Mouse (Mus musculus) v-Abl transformed pro-B cells (cell line): ENCODE measurements around the gene Tdpoz5.
"Not testable (repeated sequence)": the region's sequence is repeated elsewhere in the genome, so short reads cannot be mapped to it uniquely, and the experiment has no call there.

Experiments
- in situ Hi-C, 2 experiments: fragments of 400-800 bp; cut with MboI; formaldehyde crosslinking; loops; one replicate each; pipeline ENCODE4 v1.15.1; 2025; ENCODE audit not compliant: unreplicated experiment in 2 of 2

Tdpoz5 gene

DNA sequence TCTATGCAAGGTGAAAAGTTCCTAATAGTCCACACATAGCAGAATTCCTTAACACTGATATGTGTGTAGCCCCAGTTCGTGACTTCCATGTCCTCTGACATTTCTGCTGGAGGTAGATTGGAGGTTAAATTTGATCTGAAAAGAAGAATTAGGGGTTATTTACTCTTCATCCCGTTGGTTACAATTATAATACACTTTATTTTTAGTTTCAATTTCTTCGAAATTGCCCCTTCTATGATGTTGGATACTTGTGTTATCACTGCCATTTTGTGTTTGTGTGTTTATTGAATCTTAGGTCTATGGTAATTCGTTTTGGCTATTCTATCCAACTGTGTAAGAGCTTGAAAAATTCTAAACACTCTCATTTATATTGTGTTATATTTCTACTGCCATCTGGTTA, at the start of gene Tdpoz5:
Tdpoz5 (minus strand) TSS at position 101 of the 400 bp plus-strand sequence.
- in situ Hi-C loops: not testable (repeated sequence)

GRCm38 (mm10) chr3:93968938-93969337, 7.8 kb upstream of the Tdpoz5 start:
- in situ Hi-C loops: not testable (repeated sequence)

DNA sequence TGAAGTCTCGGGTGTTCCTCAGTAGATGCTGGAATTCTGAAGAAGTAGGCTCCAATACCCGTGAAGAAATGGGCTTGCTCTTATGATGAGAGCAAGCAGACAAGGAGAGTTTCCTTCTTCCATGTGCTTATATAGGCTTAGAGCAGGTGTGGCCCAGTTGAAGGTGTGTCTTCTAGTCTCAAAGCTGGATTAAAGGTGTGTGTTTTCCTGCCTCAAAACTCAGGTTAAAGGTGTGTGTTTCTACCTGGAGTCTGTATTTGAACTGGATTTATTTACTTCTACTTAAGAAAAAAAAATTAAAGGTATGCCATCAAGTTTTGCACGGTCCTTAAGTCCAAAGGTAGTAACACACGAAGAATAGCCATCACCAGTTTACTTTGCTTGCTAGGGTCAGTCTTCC, 17.7 kb downstream of the Tdpoz5 start, which contains the start of gene Gm9117:
Gm9117 (minus strand) TSS at position 101 of the 400 bp plus-strand sequence.
- in situ Hi-C loops: not testable (repeated sequence)

GRCm38 (mm10) chr3:93938386-93938785, 22.7 kb downstream of the Tdpoz5 start:
- in situ Hi-C loops: not testable (repeated sequence)
